ENCODE assay signal across 10 mouse cellular contexts in the genomic region with DNA sequence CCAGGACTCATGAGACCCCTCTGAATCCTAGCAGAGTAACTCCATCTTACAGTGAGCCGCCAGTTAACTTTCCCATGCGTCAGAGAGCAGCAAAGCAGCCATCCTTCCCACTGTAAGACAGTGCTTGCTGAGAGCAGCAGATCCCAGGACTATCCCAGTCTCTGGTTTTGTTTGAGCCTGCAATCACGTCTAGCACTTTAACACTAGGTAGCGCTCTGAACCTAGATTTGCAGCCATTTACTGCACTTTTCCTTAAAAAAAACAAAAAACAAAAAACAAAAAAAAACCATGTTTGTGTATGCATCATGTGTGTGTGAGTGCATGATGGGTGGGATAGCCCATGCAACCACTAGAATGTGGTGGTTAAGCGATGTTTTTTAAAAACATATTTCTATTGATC. TPM values are rescaled to one million over a fixed set of nuclear protein-coding genes. Genes with fewer than 3 reads are reported as not detected.
DNase-seq lines count a peak whose midpoint lies in the region; ATAC-seq and TF ChIP-seq lines count a peak whose summit lies in the region.
"Had no signal": no experiment of that assay in that cellular context is flagged by ENCODE, and none has a peak within 500 bp of the region (broad histone marks: within the 10 kb centered on the region; RNA-seq: fewer than 3 reads in every experiment).

No protein-coding gene starts in this region.

- DNase-seq in forebrain, postnatal 0 days, result peak; percentile 30
- peak; percentile 43 for DNase-seq in kidney, postnatal 14 days
- DNase-seq in 416B (ENCODE audit: low read depth) (peak; percentile 56), ZHBTc4 (ENCODE audit: low read depth, low spot score) (peak; percentile 39)
- DNase-seq in urinary bladder, postnatal 14 days (ENCODE audit: low spot score), result no peak
- no peak for DNase-seq in cerebellum, postnatal 36 days

- no peak overlapping the region for H3K9ac ChIP-seq in forebrain, postnatal 0 days
- H3K9ac ChIP-seq in forebrain, embryonic 16.5 days (replicated peaks; ENCODE audit: low read depth, low read length), result no peak overlapping the region
- no peak overlapping the region for H3K9ac ChIP-seq in kidney, embryonic 15.5 days
- H3K9ac ChIP-seq: neural tube, embryonic 15.5 days had no signal

- 32% methylated on average over 5 of the region's 5 CpGs for WGBS in forebrain, postnatal 0 days
- WGBS in forebrain, embryonic 16.5 days, result 35% methylated on average over 5 of the region's 5 CpGs
- WGBS in kidney, embryonic 15.5 days, result 44% methylated on average over 5 of the region's 5 CpGs

- TF ChIP-seq CTCF in forebrain, postnatal 0 days (IDR thresholded peaks at IDR 0.05; ENCODE audit: low read depth), result peak; percentile 56

- H3K36me3 ChIP-seq in forebrain, postnatal 0 days (ENCODE audit: insufficient read depth), result no peaks in the 10 kb centered on the region
- no peaks in the 10 kb centered on the region for H3K36me3 ChIP-seq in forebrain, embryonic 16.5 days (ENCODE audit: control insufficient read depth, insufficient read depth)
- no peaks in the 10 kb centered on the region for H3K36me3 ChIP-seq in kidney, embryonic 15.5 days
- H3K36me3 ChIP-seq: neural tube, embryonic 15.5 days had no signal

- H3K4me2 ChIP-seq in forebrain, postnatal 0 days (ENCODE audit: low read depth), result no peak overlapping the region
- no peak overlapping the region for H3K4me2 ChIP-seq in forebrain, embryonic 16.5 days (ENCODE audit: low read length)
- no peak overlapping the region for H3K4me2 ChIP-seq in kidney, embryonic 15.5 days
- H3K4me2 ChIP-seq: midbrain, embryonic 11.5 days; neural tube, embryonic 15.5 days had no signal

- H3K27me3 ChIP-seq in forebrain, postnatal 0 days (ENCODE audit: insufficient read depth, low read length), result no peaks in the 10 kb centered on the region
- no peaks in the 10 kb centered on the region for H3K27me3 ChIP-seq in forebrain, embryonic 16.5 days (replicated peaks; ENCODE audit: control insufficient read depth, insufficient read depth, low read length)
- H3K27me3 ChIP-seq in kidney, embryonic 15.5 days, result 0 out of 2 replicates have a peak, but pooled peaks cover 4% of the 10 kb centered on the region
- H3K27me3 ChIP-seq: neural tube, embryonic 15.5 days had no signal

- no peak for ATAC-seq in forebrain, postnatal 0 days
- ATAC-seq in forebrain, embryonic 16.5 days, result no peak
- no peak for ATAC-seq in kidney, embryonic 15.5 days (replicated peaks; ENCODE audit: low FRiP score)

- H3K27ac ChIP-seq in forebrain, postnatal 0 days (ENCODE audit: low read depth, low read length), result no peak overlapping the region
- no peak overlapping the region for H3K27ac ChIP-seq in forebrain, embryonic 16.5 days (ENCODE audit: low read length)
- no peak overlapping the region for H3K27ac ChIP-seq in kidney, embryonic 15.5 days
- H3K27ac ChIP-seq: neural tube, embryonic 15.5 days had no signal

- H3K9me3 ChIP-seq in forebrain, postnatal 0 days (ENCODE audit: low read length), result no peaks in the 10 kb centered on the region
- no peaks in the 10 kb centered on the region for H3K9me3 ChIP-seq in forebrain, embryonic 16.5 days (ENCODE audit: control insufficient read depth, low read length)
- H3K9me3 ChIP-seq in kidney, embryonic 15.5 days (replicated peaks), result no peaks in the 10 kb centered on the region
- H3K9me3 ChIP-seq: neural tube, embryonic 15.5 days had no signal

- H3K4me1 ChIP-seq in forebrain, postnatal 0 days (ENCODE audit: insufficient read depth), result peaks cover under 1% of the 10 kb centered on the region
- peaks cover 9% of the 10 kb centered on the region for H3K4me1 ChIP-seq in forebrain, embryonic 16.5 days (replicated peaks; ENCODE audit: control insufficient read depth, insufficient read depth, low read length)
- peaks cover 11% of the 10 kb centered on the region for H3K4me1 ChIP-seq in kidney, embryonic 15.5 days

- H3K4me3 ChIP-seq in forebrain, postnatal 0 days (ENCODE audit: low read depth, low read length), result no peak overlapping the region
- no peak overlapping the region for H3K4me3 ChIP-seq in forebrain, embryonic 16.5 days (replicated peaks; ENCODE audit: low read length)
- no peak overlapping the region for H3K4me3 ChIP-seq in kidney, embryonic 15.5 days (replicated peaks)
- H3K4me3 ChIP-seq: neural tube, embryonic 15.5 days had no signal

RNA-seq across cellular contexts. Expression of a gene that starts 4.1 kb away (rescaled TPM):
- total RNA-seq in forebrain, postnatal 0 days (2014; rRNA removed), result 23.5 and 26.9 TPM in 2 replicates
- polyA plus RNA-seq in forebrain, postnatal 0 days (2015; fragmentation: Nextera tagmentation; extraction: Ambion mirVana), result 36.6 and 46.4 TPM in 2 replicates
- 47.0 and 49.5 TPM in 2 replicates for polyA plus RNA-seq in forebrain, embryonic 16.5 days (2015; fragmentation: Nextera tagmentation; extraction: Ambion mirVana)
- polyA plus RNA-seq in kidney, embryonic 15.5 days (2015; fragmentation: Nextera tagmentation; extraction: Ambion mirVana), result 47.1 and 51.6 TPM in 2 replicates

RNA-seq across cellular contexts. Expression of a gene that starts 16.9 kb away (rescaled TPM):
- 21.4 and 24.9 TPM in 2 replicates for total RNA-seq in forebrain, postnatal 0 days (2014; rRNA removed)
- 18.9 and 22.0 TPM in 2 replicates for polyA plus RNA-seq in forebrain, postnatal 0 days (2015; fragmentation: Nextera tagmentation; extraction: Ambion mirVana)
- 21.0 and 22.6 TPM in 2 replicates for polyA plus RNA-seq in forebrain, embryonic 16.5 days (2015; fragmentation: Nextera tagmentation; extraction: Ambion mirVana)
- 16.6 and 16.7 TPM in 2 replicates for polyA plus RNA-seq in kidney, embryonic 15.5 days (2015; fragmentation: Nextera tagmentation; extraction: Ambion mirVana)

RNA-seq across cellular contexts. Expression of a gene that starts 17.1 kb away (rescaled TPM):
- 16.6 and 21.2 TPM in 2 replicates for total RNA-seq in forebrain, postnatal 0 days (2014; rRNA removed)
- 28.3 and 31.7 TPM in 2 replicates for polyA plus RNA-seq in forebrain, postnatal 0 days (2015; fragmentation: Nextera tagmentation; extraction: Ambion mirVana)
- 33.9 and 37.5 TPM in 2 replicates for polyA plus RNA-seq in forebrain, embryonic 16.5 days (2015; fragmentation: Nextera tagmentation; extraction: Ambion mirVana)
- polyA plus RNA-seq in kidney, embryonic 15.5 days (2015; fragmentation: Nextera tagmentation; extraction: Ambion mirVana), result 43.2 and 46.9 TPM in 2 replicates

RNA-seq across cellular contexts. Expression of a gene that starts 34.2 kb away (rescaled TPM):
- 51.1 and 62.9 TPM in 2 replicates for total RNA-seq in forebrain, postnatal 0 days (2014; rRNA removed)
- 53.6 and 59.5 TPM in 2 replicates for polyA plus RNA-seq in forebrain, postnatal 0 days (2015; fragmentation: Nextera tagmentation; extraction: Ambion mirVana)
- polyA plus RNA-seq in forebrain, embryonic 16.5 days (2015; fragmentation: Nextera tagmentation; extraction: Ambion mirVana), result 66.2 and 68.6 TPM in 2 replicates
- 59.4 and 61.4 TPM in 2 replicates for polyA plus RNA-seq in kidney, embryonic 15.5 days (2015; fragmentation: Nextera tagmentation; extraction: Ambion mirVana)

RNA-seq across cellular contexts. Expression of a gene that starts 35.0 kb away (rescaled TPM):
- total RNA-seq in forebrain, postnatal 0 days (2014; rRNA removed), result 62.6 and 74.9 TPM in 2 replicates
- polyA plus RNA-seq in forebrain, postnatal 0 days (2015; fragmentation: Nextera tagmentation; extraction: Ambion mirVana), result 37.6 and 41.9 TPM in 2 replicates
- polyA plus RNA-seq in forebrain, embryonic 16.5 days (2015; fragmentation: Nextera tagmentation; extraction: Ambion mirVana), result 58.4 and 59.3 TPM in 2 replicates
- polyA plus RNA-seq in kidney, embryonic 15.5 days (2015; fragmentation: Nextera tagmentation; extraction: Ambion mirVana), result 48.0 and 49.6 TPM in 2 replicates

Comparison
In these comparisons a context has a peak if more than half of its experiments do, and no peak if none do; other contexts are left out.
1. DNase-seq: peak in forebrain, postnatal 0 days (single experiment), kidney, postnatal 14 days (single experiment), 416B (single experiment) and ZHBTc4 (single experiment); none in urinary bladder, postnatal 14 days (single experiment) and cerebellum, postnatal 36 days (0 of 2).